Mouse (Mus musculus) adrenal gland, postnatal 25 days (tissue): ENCODE data around the gene Vmn1r214. TPM values are rescaled to one million over a fixed set of nuclear protein-coding genes. Genes with fewer than 3 reads are reported as not detected.

Experiments used
- DNase-seq: peaks from one replicate; pipeline ENCODE4 v3.0.0; 2021; ENCODE audit warnings: mixed read lengths
- long read RNA-seq: library from polyadenylated mRNA; stranded (forward); transcript quantifications from one replicate; pipeline ENCODE4 v2.0.0, GENCODE M21; 2021
- total RNA-seq: library from RNA; stranded (reverse); gene quantifications from 2 replicates; pipeline ENCODE4 v1.2.3, GENCODE M21; 2021

Vmn1r214 gene
- not detected in 2 replicates for total RNA-seq
- long read RNA-seq = 0 reads

- DNase-seq = no peak
These were observed at the start of gene Vmn1r214 for GRCm38 (mm10) chr13:23030118-23030517. Vmn1r214 (plus strand) TSS chr13:23030418.

GRCm38 (mm10) chr13:22990214-22990891 lies 39.9 kb upstream of the Vmn1r214 start:
- no peak for DNase-seq

GRCm38 (mm10) chr13:22992178-22992700 lies 38.0 kb upstream of the Vmn1r214 start:
- DNase-seq = no peak

GRCm38 (mm10) chr13:22992721-22993120 lies 37.5 kb upstream of the Vmn1r214 start:
- DNase-seq = no peak

GRCm38 (mm10) chr13:23007356-23007755 lies 22.9 kb upstream of the Vmn1r214 start, which contains the start of gene Vmn1r213:
Vmn1r213 (plus strand) TSS chr13:23007656.
- no peak for DNase-seq

- no peak for DNase-seq
These were observed 12.1 kb upstream of the Vmn1r214 start for GRCm38 (mm10) chr13:23018158-23018557.

- no peak for DNase-seq
These were observed 5.4 kb upstream of the Vmn1r214 start for GRCm38 (mm10) chr13:23024812-23025211.

- DNase-seq = no peak
These were observed 27.6 kb downstream of the Vmn1r214 start for GRCm38 (mm10) chr13:23057778-23058177.

GRCm38 (mm10) chr13:23067725-23068124 lies 37.5 kb downstream of the Vmn1r214 start, which contains the start of gene Vmn1r215:
Vmn1r215 (plus strand) TSS chr13:23068025.
- DNase-seq = no peak

GRCm38 (mm10) chr13:23069312-23069711 lies 39.1 kb downstream of the Vmn1r214 start:
- no peak for DNase-seq

Other genes with a start within 250 kb of the Vmn1r214 start
- 0.06 TPM in 1 of 2 replicates, not detected in the other for gene Vmn1r209, start 220.7 kb upstream of the Vmn1r214 start, total RNA-seq
- not detected in 2 replicates for gene Vmn1r210, start 199.1 kb upstream of the Vmn1r214 start, total RNA-seq
- gene Vmn1r211, start 172.9 kb upstream of the Vmn1r214 start, total RNA-seq = not detected in 2 replicates
- not detected in 2 replicates for gene Vmn1r212, start 146.2 kb upstream of the Vmn1r214 start, total RNA-seq
- gene Vmn1r213, start 22.8 kb upstream of the Vmn1r214 start, total RNA-seq = not detected in 2 replicates
- not detected in 2 replicates for gene Vmn1r215, start 37.6 kb downstream of the Vmn1r214 start, total RNA-seq
- gene Vmn1r217, start 87.8 kb downstream of the Vmn1r214 start, total RNA-seq = not detected in 2 replicates
- gene Vmn1r218, start 102.7 kb downstream of the Vmn1r214 start, total RNA-seq = not detected in 2 replicates
- not detected in 2 replicates for gene Vmn1r219, start 128.9 kb downstream of the Vmn1r214 start, total RNA-seq
- gene Vmn1r220, start 157.6 kb downstream of the Vmn1r214 start, total RNA-seq = not detected in 2 replicates
- not detected in 2 replicates for gene Vmn1r221, start 183.7 kb downstream of the Vmn1r214 start, total RNA-seq
- not detected in 2 replicates for gene Vmn1r222, start 205.5 kb downstream of the Vmn1r214 start, total RNA-seq
- not detected in 2 replicates for gene Vmn1r223, start 216.7 kb downstream of the Vmn1r214 start, total RNA-seq